Mouse (Mus musculus) frontal cortex, postnatal 25 days (tissue): ENCODE results near the gene Olfr311.
"Not testable (repeated sequence)": the region's sequence is repeated elsewhere in the genome, so short reads cannot be mapped to it uniquely, and the experiment has no call there.

Experiments used
- DNase-seq, 2 experiments: peaks; one replicate each; pipeline ENCODE4 v3.0.0; 2022; ENCODE audit warnings: low spot score in 2 of 2

Gene Olfr311

GRCm38 (mm10) chr11:58838951-58839350, at the start of gene Olfr311:
Olfr311 (plus strand) TSS chr11:58839251.
- not testable (repeated sequence) for DNase-seq

GRCm38 (mm10) chr11:58789532-58789931, 49.5 kb upstream of the Olfr311 start:
- no peak for DNase-seq

GRCm38 (mm10) chr11:58790053-58790452, 49.0 kb upstream of the Olfr311 start:
- DNase-seq, result no peak

DNA sequence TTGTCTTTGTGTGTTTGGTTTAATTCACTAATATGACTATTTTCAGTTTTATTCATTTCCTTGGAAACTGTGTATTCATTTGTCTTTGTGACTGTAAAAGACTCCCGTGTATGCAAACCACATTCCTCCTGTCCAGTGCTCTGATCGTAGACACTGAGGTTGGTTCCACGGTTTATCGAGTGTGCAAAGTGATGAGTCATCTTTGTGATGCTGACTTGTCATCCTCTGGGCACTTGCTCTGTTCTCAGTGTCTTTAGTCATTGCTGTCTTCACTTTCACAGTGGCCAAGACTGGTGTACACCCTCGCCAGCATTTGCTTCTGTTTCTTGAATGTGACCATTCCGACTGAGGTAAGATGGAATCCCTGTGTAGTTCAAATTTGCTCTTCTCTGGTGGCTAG, 48.4 kb upstream of the Olfr311 start:
- no peak for DNase-seq

- no peak for DNase-seq
Measured at GRCm38 (mm10) chr11:58795856-58796255, 43.2 kb upstream of the Olfr311 start.

GRCm38 (mm10) chr11:58796850-58797249, 42.2 kb upstream of the Olfr311 start:
- peak; percentile 38 to 52 for DNase-seq

GRCm38 (mm10) chr11:58799747-58800146, 39.3 kb upstream of the Olfr311 start:
- peak in 1 of 2 experiments; percentile 23 for DNase-seq

GRCm38 (mm10) chr11:58801558-58802228, 37.4 kb upstream of the Olfr311 start, which contains the start of gene Fam183b:
Fam183b (minus strand) TSS chr11:58801960.
- no peak for DNase-seq

GRCm38 (mm10) chr11:58803871-58804270, 35.2 kb upstream of the Olfr311 start:
- no peak for DNase-seq

- no peak for DNase-seq
Measured at GRCm38 (mm10) chr11:58804393-58804792, 34.7 kb upstream of the Olfr311 start.

DNA sequence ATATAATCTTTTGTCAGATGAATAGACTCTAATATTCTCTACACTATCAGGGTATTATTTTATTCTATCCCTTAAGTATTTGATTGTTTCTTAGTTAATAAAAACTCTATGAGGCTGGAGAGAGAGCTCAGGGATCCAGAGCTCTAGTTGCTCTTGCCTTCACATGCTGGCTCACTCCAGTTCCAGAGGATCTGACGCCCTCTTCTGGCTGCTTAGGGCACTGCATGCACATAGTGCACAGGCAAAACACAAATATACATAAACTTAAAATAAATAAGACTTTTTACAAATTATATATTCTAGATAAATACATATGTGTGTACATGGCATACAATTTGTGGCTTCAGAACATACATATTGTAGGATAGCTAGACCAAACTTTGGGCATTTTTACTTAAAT, 27.1 kb upstream of the Olfr311 start:
- DNase-seq, result no peak

DNA sequence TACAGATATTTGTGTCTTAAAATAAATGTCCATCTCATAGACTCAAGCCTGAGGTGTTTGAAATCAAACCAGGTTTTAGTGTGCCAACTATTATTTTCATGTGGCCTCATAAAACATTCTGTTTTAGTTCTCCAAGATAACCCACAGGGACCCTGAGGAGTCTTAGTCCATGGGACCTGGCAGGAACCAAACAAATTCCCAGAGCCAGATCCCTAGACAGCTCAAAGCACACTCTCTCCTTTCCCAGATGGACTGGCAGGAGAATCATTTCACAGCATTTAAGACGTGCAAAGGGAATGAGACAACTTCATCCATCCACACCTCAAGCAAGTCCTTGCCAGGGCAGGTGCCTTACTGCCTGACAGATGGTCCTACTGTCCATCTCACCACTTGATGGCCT, 24.4 kb upstream of the Olfr311 start, which contains the start of gene Olfr313:
TSS of gene Olfr313 (plus strand) at position 301 of the 400 bp plus-strand sequence.
- not testable (repeated sequence) for DNase-seq

- no peak for DNase-seq
Measured at GRCm38 (mm10) chr11:58815676-58816075, 23.4 kb upstream of the Olfr311 start.

GRCm38 (mm10) chr11:58828937-58829336, 10.1 kb upstream of the Olfr311 start, which contains the start of gene Olfr312:
Olfr312 (plus strand) TSS chr11:58829237.
- DNase-seq, result not testable (repeated sequence)

DNA sequence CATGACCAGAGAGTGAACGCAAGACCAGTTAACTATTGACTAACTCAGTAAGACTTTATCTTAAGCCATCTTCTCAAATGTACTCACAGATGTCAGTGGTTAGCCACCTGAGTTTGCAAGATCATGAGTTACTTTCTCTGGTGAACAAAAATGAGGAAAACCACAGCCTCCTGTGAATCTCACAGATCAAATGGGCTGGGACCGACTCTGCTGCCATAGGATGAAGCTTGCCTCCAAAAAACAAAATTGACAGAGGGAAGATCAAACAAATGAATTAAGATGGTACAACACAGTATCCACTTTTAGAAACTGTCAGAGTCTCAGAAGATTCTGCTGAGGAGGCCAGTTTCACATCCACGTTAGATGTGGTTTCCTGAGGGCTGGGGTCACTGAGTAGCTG, 9.3 kb upstream of the Olfr311 start:
- no peak for DNase-seq

- not testable (repeated sequence) for DNase-seq
Measured at GRCm38 (mm10) chr11:58832541-58832940, 6.5 kb upstream of the Olfr311 start.

GRCm38 (mm10) chr11:58846919-58847461, 7.9 kb downstream of the Olfr311 start, which contains the start of gene Gm12258:
Gm12258 (plus strand) TSS chr11:58847158.
- DNase-seq, result peak; percentile 46 to 79

- DNase-seq, result no peak
Measured at GRCm38 (mm10) chr11:58847636-58848035, 8.6 kb downstream of the Olfr311 start.

DNA sequence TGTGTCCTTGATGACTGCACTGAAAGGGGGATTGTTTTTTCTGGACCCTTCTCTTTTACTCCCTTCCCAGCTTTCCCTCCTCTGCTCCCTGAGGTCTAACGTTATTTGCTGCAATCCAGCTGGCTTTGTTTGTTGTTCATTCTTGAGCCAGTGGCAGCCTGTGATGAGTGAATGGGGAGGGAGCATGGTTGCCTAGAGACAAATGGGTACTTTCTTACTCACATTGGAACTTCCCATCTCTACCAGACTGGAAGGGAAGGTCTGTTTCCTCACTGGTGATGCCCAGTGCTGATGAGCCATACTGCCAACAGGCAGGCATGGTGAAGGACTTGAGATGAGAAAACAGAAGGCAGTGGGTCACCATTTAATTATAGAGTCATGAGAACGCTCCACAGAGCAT, 10.7 kb downstream of the Olfr311 start:
- DNase-seq, result no peak

- no peak for DNase-seq
Measured at GRCm38 (mm10) chr11:58860744-58861143, 21.7 kb downstream of the Olfr311 start.

GRCm38 (mm10) chr11:58867039-58867953, 28.2 kb downstream of the Olfr311 start, which contains the start of gene 2810021J22Rik:
2810021J22Rik (plus strand) TSS chr11:58867216.
- DNase-seq, result peak; percentile 59 to 66

- DNase-seq, result no peak
Measured at GRCm38 (mm10) chr11:58867954-58868330, 28.9 kb downstream of the Olfr311 start.
